Mouse (Mus musculus): Measurements from ENCODE around the gene Magi1.

- TF ChIP-seq CTCF (IDR thresholded peaks at IDR 0.05; ENCODE audit: borderline replicate concordance, extremely low read depth, insufficient read depth, insufficient read length) (no peak), POLR2A (IDR thresholded peaks at IDR 0.05; ENCODE audit: borderline replicate concordance, extremely low read depth, insufficient read depth, insufficient read length, poor library complexity, severe bottlenecking) (no peak)
These were observed 263.8 kb downstream of the Magi1 start for GRCm38 (mm10) chr6:94019935-94020334.

All from brain, embryonic 14.5 days (tissue).